In genomic region chr10:59964504-59965361, GRCm38 (mm10) we compare ENCODE assay signal across 8 mouse cellular contexts. TPM values are rescaled to one million over a fixed set of nuclear protein-coding genes. Genes with fewer than 3 reads are reported as not detected.
A peak's percentile ranks its signal among the peaks of the same experiment; 100 is the strongest.
DNase-seq lines count a peak whose midpoint lies in the region; ATAC-seq and TF ChIP-seq lines count a peak whose summit lies in the region.

No protein-coding gene starts in this region.

- DNase-seq in layer of hippocampus, adult 2 months (ENCODE audit: low spot score in 2 of 2) = no peak
- DNase-seq in layer of hippocampus, postnatal 14 days (ENCODE audit: low spot score in 2 of 2) = no peak
- peak; percentile 90 for DNase-seq in embryonic facial prominence, embryonic 10.5 days (ENCODE audit: low spot score)
- DNase-seq in frontal cortex, postnatal 14 days (ENCODE audit: low spot score in 2 of 2) = no peak
- no peak for DNase-seq in layer of hippocampus, adult 9-10 months (ENCODE audit: low spot score)
- no peak for DNase-seq in frontal cortex, postnatal 36 days (ENCODE audit: low spot score in 2 of 2)

- no peak overlapping the region for H3K4me3 ChIP-seq in layer of hippocampus, adult 2 months
- H3K4me3 ChIP-seq in embryonic facial prominence, embryonic 10.5 days = peak overlapping the region; percentile 46
- H3K4me3 ChIP-seq in hindbrain, embryonic 15.5 days = 0 out of 2 replicates have a peak overlapping the region, but pooled peaks have one; percentile 8
- H3K4me3 ChIP-seq in midbrain, embryonic 13.5 days (replicated peaks) = peak overlapping the region; percentile 19

- H3K36me3 ChIP-seq in embryonic facial prominence, embryonic 10.5 days (replicated peaks) = no peaks in the 10 kb centered on the region
- H3K36me3 ChIP-seq in hindbrain, embryonic 15.5 days = no peaks in the 10 kb centered on the region
- H3K36me3 ChIP-seq in midbrain, embryonic 13.5 days = no peaks in the 10 kb centered on the region

- H3K27ac ChIP-seq in layer of hippocampus, adult 2 months = peak overlapping the region; percentile 76
- H3K27ac ChIP-seq in embryonic facial prominence, embryonic 10.5 days (replicated peaks) = peak overlapping the region; percentile 91
- H3K27ac ChIP-seq in hindbrain, embryonic 15.5 days (replicated peaks) = peak overlapping the region; percentile 38; the same call in 1 of the 2 replicates
- peak overlapping the region; percentile 62 for H3K27ac ChIP-seq in midbrain, embryonic 13.5 days

- TF ChIP-seq CTCF in layer of hippocampus, adult 2 months (conservative IDR thresholded peaks at IDR 0.05) = no peak

- H3K4me1 ChIP-seq in embryonic facial prominence, embryonic 10.5 days = peaks cover 41% of the 10 kb centered on the region
- H3K4me1 ChIP-seq in hindbrain, embryonic 15.5 days (replicated peaks) = peaks cover 23% of the 10 kb centered on the region
- H3K4me1 ChIP-seq in midbrain, embryonic 13.5 days (replicated peaks) = peaks cover 29% of the 10 kb centered on the region

- ATAC-seq in hindbrain, embryonic 15.5 days (ENCODE audit: low FRiP score, low read depth) = peak; percentile 47
- ATAC-seq in midbrain, embryonic 13.5 days = peak; percentile 72

- peak overlapping the region; percentile 46 for H3K4me2 ChIP-seq in hindbrain, embryonic 15.5 days
- peak overlapping the region; percentile 46 for H3K4me2 ChIP-seq in midbrain, embryonic 13.5 days (replicated peaks)

- H3K9me3 ChIP-seq in embryonic facial prominence, embryonic 10.5 days = peaks cover 3% of the 10 kb centered on the region; the same call in 1 of the 2 replicates
- H3K9me3 ChIP-seq in hindbrain, embryonic 15.5 days = no peaks in the 10 kb centered on the region
- H3K9me3 ChIP-seq in midbrain, embryonic 13.5 days = no peaks in the 10 kb centered on the region

- WGBS in embryonic facial prominence, embryonic 10.5 days = 3% methylated on average over 23 of the region's 23 CpGs
- WGBS in hindbrain, embryonic 15.5 days = 9% methylated on average over 13 of the region's 23 CpGs
- WGBS in midbrain, embryonic 13.5 days = 3% methylated on average over 21 of the region's 23 CpGs

- H3K9ac ChIP-seq in hindbrain, embryonic 15.5 days = no peak overlapping the region; the same call in 1 of the 2 replicates
- H3K9ac ChIP-seq in midbrain, embryonic 13.5 days (replicated peaks) = peak overlapping the region; percentile 41; the same call in 1 of the 2 replicates

- H3K27me3 ChIP-seq in embryonic facial prominence, embryonic 10.5 days (replicated peaks; ENCODE audit: low read depth, poor library complexity, severe bottlenecking) = no peaks in the 10 kb centered on the region
- no peaks in the 10 kb centered on the region for H3K27me3 ChIP-seq in hindbrain, embryonic 15.5 days
- no peaks in the 10 kb centered on the region for H3K27me3 ChIP-seq in midbrain, embryonic 13.5 days

RNA-seq across cellular contexts. Expression of gene Ddit4, which starts 13.1 kb away (rescaled TPM):
- total RNA-seq in layer of hippocampus, adult 2 months (2021) = 10 to 100 TPM; 63.6 to 66.7 TPM
- total RNA-seq in layer of hippocampus, postnatal 14 days (2021) = 100 to 1,000 TPM in 1 of 2 experiments, 10 to 100 TPM in 1; 99.5 to 106 TPM
- polyA plus RNA-seq in embryonic facial prominence, embryonic 10.5 days (2016; fragmentation: Nextera tagmentation; extraction: Ambion mirVana) = 35.9 and 42.0 TPM in 2 replicates
- polyA plus RNA-seq in hindbrain, embryonic 15.5 days (2015; fragmentation: Nextera tagmentation; extraction: Ambion mirVana) = 68.9 and 71.1 TPM in 2 replicates
- polyA plus RNA-seq in midbrain, embryonic 13.5 days (2015; fragmentation: Nextera tagmentation; extraction: Ambion mirVana) = 48.5 and 58.7 TPM in 2 replicates

RNA-seq across cellular contexts. Expression of gene Ascc1, which starts 37.9 kb away (rescaled TPM):
- 10 to 100 TPM; 15.3 to 17.2 TPM for total RNA-seq in layer of hippocampus, adult 2 months (2021)
- total RNA-seq in layer of hippocampus, postnatal 14 days (2021) = 10 to 100 TPM; 18.4 to 19.1 TPM
- 35.8 and 41.8 TPM in 2 replicates for polyA plus RNA-seq in embryonic facial prominence, embryonic 10.5 days (2016; fragmentation: Nextera tagmentation; extraction: Ambion mirVana)
- 46.4 and 49.1 TPM in 2 replicates for polyA plus RNA-seq in hindbrain, embryonic 15.5 days (2015; fragmentation: Nextera tagmentation; extraction: Ambion mirVana)
- polyA plus RNA-seq in midbrain, embryonic 13.5 days (2015; fragmentation: Nextera tagmentation; extraction: Ambion mirVana) = 49.5 and 50.6 TPM in 2 replicates

RNA-seq across cellular contexts. Expression of gene Anapc16, which starts 38.2 kb away (rescaled TPM):
- total RNA-seq in layer of hippocampus, adult 2 months (2021) = 10 to 100 TPM; 64.8 to 71.4 TPM
- total RNA-seq in layer of hippocampus, postnatal 14 days (2021) = 10 to 100 TPM; 67.4 to 69.2 TPM
- 104 and 109 TPM in 2 replicates for polyA plus RNA-seq in embryonic facial prominence, embryonic 10.5 days (2016; fragmentation: Nextera tagmentation; extraction: Ambion mirVana)
- polyA plus RNA-seq in hindbrain, embryonic 15.5 days (2015; fragmentation: Nextera tagmentation; extraction: Ambion mirVana) = 106 and 120 TPM in 2 replicates
- polyA plus RNA-seq in midbrain, embryonic 13.5 days (2015; fragmentation: Nextera tagmentation; extraction: Ambion mirVana) = 121 TPM in 2 replicates

Comparison
In these comparisons a context has a peak if more than half of its experiments do, and no peak if none do; other contexts are left out.
1. H3K27ac ChIP-seq: peak in every context shown above with its lines; median percentile 91 in embryonic facial prominence, embryonic 10.5 days; 76 in layer of hippocampus, adult 2 months; 62 in midbrain, embryonic 13.5 days; 38 in hindbrain, embryonic 15.5 days.